Mouse (Mus musculus): ENCODE data around the gene Trip6. TPM values are rescaled to one million over a fixed set of nuclear protein-coding genes. Genes with fewer than 3 reads are reported as not detected.

Gene Trip6
- polyA plus RNA-seq, 1 experiment from 2014 or later: 31.7 TPM

- H3K4me1 ChIP-seq: peaks cover 22% of the 10 kb centered on the region
- H3K9me3 ChIP-seq: no peaks in the 10 kb centered on the region
- no peaks in the 10 kb centered on the region for H3K27me3 ChIP-seq (replicated peaks)
- H3K4me3 ChIP-seq: no peak overlapping the region
- ATAC-seq (ENCODE audit: low FRiP score, low read depth): no peak
- H3K27ac ChIP-seq: no peak overlapping the region
- H3K9ac ChIP-seq: no peak overlapping the region
- peak overlapping the region; percentile 93 for H3K4me2 ChIP-seq (replicated peaks)
- no peaks in the 10 kb centered on the region for H3K36me3 ChIP-seq
- 61% methylated on average over 10 of the region's 10 CpGs for WGBS
Observed at GRCm38 (mm10) chr5:137334317-137334716, 20.1 kb upstream of the Trip6 start.

DNA sequence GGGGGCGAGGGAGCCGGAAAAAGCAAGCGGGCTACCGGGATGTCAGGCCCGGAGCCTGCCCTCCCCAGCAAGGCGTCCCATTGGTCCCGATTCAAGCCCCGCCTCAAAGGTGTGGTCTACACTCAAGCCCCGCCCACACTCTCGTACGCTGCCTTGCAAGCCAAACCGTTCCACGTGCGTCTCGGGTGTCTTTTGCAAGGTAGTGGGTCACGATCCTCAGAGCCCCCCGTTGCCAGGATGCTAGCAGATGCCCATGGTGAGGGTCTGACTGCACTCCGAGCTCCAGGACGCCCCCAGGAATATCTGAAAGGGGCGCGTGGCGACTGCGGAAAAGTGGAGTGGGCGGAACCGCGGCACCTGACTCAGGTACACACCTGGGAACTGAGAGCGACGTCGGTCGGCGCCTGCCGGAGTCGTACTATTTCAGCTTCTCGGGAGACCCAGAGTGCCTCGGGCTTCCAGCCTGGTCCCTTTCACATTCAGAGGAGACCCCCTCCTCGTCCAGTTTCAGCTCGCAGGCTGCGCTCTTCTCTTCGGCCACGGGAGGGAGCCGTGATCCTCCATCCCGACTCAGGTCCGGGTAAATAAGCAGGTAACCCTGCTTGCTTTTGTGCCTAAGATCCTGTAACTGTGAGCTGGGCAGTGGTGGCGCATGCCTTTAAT lies 19.4 kb upstream of the Trip6 start, which contains the start of gene Slc12a9:
Gene Slc12a9, minus strand, starts transcription at position 86 of the 663 bp plus-strand sequence.
- Histone ChIP-seq H3K27me3 (replicated peaks) (no peaks in the 10 kb centered on the region), H3K4me1 (peaks cover 15% of the 10 kb centered on the region), H3K4me2 (replicated peaks) (peak within 1 kb of the TSS; percentile 93), H3K27ac (peak within 1 kb of the TSS; percentile 66; the same call in 1 of the 2 replicates), H3K9ac (peak within 1 kb of the TSS; percentile 74), H3K36me3 (no peaks in the 10 kb centered on the region), H3K4me3 (peak within 1 kb of the TSS; percentile 66), H3K9me3 (no peaks in the 10 kb centered on the region)
- WGBS: under 1% methylated on average over 44 of the region's 44 CpGs
- ATAC-seq (ENCODE audit: low FRiP score, low read depth): peak; percentile 92

DNA sequence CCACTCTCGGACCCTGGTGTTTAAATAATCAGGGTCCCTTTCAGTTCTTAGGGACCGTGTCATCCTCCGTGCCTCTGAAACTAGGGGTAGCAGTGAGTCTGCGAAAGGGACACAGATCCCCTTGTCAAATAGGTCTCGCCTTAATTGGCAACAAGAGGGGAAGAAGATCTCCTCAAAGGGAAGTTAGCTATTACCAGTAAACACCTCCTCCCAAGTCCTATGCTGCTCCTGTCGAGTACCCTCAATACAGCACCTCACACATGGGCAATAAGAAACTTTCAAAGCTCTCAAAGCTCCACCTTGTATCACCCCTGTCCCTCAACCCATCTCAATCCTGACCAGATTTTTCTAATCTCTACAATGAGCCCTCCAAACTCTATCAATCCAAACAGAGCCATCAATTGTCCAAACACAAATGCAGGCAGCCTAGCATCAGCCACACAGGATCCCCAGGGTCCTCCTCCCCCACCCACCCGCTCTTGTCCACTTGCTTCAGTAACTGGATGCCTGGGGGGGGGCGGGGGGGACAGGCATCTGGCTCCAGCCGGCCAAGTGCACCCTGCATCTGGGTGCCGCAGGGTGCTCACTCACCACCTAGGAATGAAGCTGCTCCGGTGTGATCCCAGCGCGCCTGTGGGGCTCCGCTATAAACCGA lies 18.8 kb upstream of the Trip6 start:
- Histone ChIP-seq H3K9me3 (no peaks in the 10 kb centered on the region), H3K27ac (peak overlapping the region; percentile 66; the same call in 1 of the 2 replicates), H3K9ac (peak overlapping the region; percentile 74), H3K36me3 (peaks cover 3% of the 10 kb centered on the region; the same call in 1 of the 2 replicates), H3K4me3 (peak overlapping the region; percentile 66), H3K4me2 (replicated peaks) (peak overlapping the region; percentile 93), H3K4me1 (peaks cover 14% of the 10 kb centered on the region), H3K27me3 (replicated peaks) (no peaks in the 10 kb centered on the region)
- ATAC-seq (ENCODE audit: low FRiP score, low read depth): no peak; the same call in 1 of the 2 replicates
- WGBS: 13% methylated on average over 15 of the region's 15 CpGs

- no peak overlapping the region for H3K9ac ChIP-seq
- peaks cover 11% of the 10 kb centered on the region for H3K4me1 ChIP-seq
Observed at GRCm38 (mm10) chr5:137330910-137331309, 16.7 kb upstream of the Trip6 start.

DNA sequence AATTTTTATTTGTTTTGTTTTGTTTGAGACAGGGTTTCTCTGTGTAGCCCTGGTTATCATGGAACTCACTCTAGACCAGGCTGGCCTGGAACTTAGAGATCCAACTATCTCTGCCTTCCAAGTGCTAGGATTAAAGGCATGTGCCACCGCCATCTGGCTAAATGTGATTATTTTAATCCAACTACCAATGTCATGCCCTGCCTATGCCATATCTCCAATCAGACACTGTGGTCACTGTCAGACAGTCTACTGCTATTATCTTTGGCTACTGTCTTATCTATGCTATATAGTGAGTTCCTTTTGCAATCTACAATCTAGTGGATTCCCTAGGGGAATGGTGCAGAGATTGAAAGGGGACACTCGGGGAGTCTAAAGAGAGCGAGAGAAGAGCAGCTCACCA lies 6.8 kb upstream of the Trip6 start:
- Histone ChIP-seq H3K27ac (no peak overlapping the region), H3K9me3 (no peaks in the 10 kb centered on the region), H3K9ac (no peak overlapping the region), H3K4me1 (no peaks in the 10 kb centered on the region), H3K27me3 (replicated peaks) (no peaks in the 10 kb centered on the region), H3K4me3 (no peak overlapping the region), H3K4me2 (replicated peaks) (no peak overlapping the region), H3K36me3 (peaks cover 76% of the 10 kb centered on the region)
- no peak for ATAC-seq (ENCODE audit: low FRiP score, low read depth)
- 91% methylated on average over 3 of the region's 3 CpGs for WGBS

More at GRCm38 (mm10) chr5:137330910-137331309, 16.7 kb upstream of the Trip6 start:
- peaks cover 17% of the 10 kb centered on the region for H3K36me3 ChIP-seq
- H3K27ac ChIP-seq: no peak overlapping the region
- no peaks in the 10 kb centered on the region for H3K27me3 ChIP-seq (replicated peaks)
- no peak overlapping the region for H3K4me2 ChIP-seq (replicated peaks)
- H3K9me3 ChIP-seq: no peaks in the 10 kb centered on the region
- no peak for ATAC-seq (ENCODE audit: low FRiP score, low read depth)
- no peak overlapping the region for H3K4me3 ChIP-seq
- WGBS: 95% methylated on average over 7 of the region's 7 CpGs

- ATAC-seq (ENCODE audit: low FRiP score, low read depth): no peak
- Histone ChIP-seq H3K27ac (no peak overlapping the region), H3K9me3 (no peaks in the 10 kb centered on the region), H3K4me1 (peaks cover 20% of the 10 kb centered on the region), H3K9ac (no peak overlapping the region), H3K27me3 (replicated peaks) (no peaks in the 10 kb centered on the region), H3K4me3 (no peak overlapping the region), H3K4me2 (replicated peaks) (no peak overlapping the region), H3K36me3 (peaks cover 65% of the 10 kb centered on the region)
- WGBS: 95% methylated on average over 1 of the region's 1 CpGs
Observed at GRCm38 (mm10) chr5:137318570-137318969, 4.4 kb upstream of the Trip6 start.

DNA sequence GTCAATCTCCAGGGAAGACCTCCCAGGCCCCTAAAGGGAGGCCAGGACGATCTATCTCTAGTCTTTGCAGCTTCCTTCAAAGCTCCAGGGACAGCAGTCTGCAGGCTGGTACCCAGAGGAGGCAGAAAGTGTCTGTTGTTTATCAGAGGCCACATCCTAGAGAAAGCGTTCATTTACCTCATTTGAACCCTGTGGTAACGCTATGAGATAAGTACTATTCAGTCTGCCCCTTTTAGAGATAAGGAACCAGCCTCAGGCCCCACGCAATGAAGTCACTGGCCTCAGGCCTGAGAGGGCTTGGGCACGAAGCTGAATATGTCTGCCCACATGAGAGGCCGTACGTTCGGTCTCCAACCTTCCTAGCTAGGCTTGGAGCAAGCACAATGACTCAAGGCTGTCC lies 3.2 kb upstream of the Trip6 start:
- Histone ChIP-seq H3K9me3 (no peaks in the 10 kb centered on the region), H3K27me3 (replicated peaks) (no peaks in the 10 kb centered on the region), H3K4me1 (peaks cover 32% of the 10 kb centered on the region), H3K9ac (no peak overlapping the region), H3K36me3 (peaks cover 53% of the 10 kb centered on the region), H3K4me2 (replicated peaks) (no peak overlapping the region), H3K27ac (no peak overlapping the region), H3K4me3 (no peak overlapping the region)
- no peak for ATAC-seq (ENCODE audit: low FRiP score, low read depth)
- WGBS: 92% methylated on average over 8 of the region's 8 CpGs

- ATAC-seq (ENCODE audit: low FRiP score, low read depth): 0 out of 2 replicates have a peak, but pooled peaks have one; percentile 20
- Histone ChIP-seq H3K36me3 (peaks cover 40% of the 10 kb centered on the region), H3K27ac (no peak overlapping the region; the same call in 1 of the 2 replicates), H3K27me3 (replicated peaks) (no peaks in the 10 kb centered on the region), H3K4me2 (replicated peaks) (peak overlapping the region; percentile 71), H3K4me3 (no peak overlapping the region), H3K9ac (peak overlapping the region; percentile 69), H3K9me3 (no peaks in the 10 kb centered on the region), H3K4me1 (peaks cover 33% of the 10 kb centered on the region)
- 39% methylated on average over 30 of the region's 30 CpGs for whole genome bisulfite sequencing
Observed at GRCm38 (mm10) chr5:137315084-137315903, 1.1 kb upstream of the Trip6 start.

DNA sequence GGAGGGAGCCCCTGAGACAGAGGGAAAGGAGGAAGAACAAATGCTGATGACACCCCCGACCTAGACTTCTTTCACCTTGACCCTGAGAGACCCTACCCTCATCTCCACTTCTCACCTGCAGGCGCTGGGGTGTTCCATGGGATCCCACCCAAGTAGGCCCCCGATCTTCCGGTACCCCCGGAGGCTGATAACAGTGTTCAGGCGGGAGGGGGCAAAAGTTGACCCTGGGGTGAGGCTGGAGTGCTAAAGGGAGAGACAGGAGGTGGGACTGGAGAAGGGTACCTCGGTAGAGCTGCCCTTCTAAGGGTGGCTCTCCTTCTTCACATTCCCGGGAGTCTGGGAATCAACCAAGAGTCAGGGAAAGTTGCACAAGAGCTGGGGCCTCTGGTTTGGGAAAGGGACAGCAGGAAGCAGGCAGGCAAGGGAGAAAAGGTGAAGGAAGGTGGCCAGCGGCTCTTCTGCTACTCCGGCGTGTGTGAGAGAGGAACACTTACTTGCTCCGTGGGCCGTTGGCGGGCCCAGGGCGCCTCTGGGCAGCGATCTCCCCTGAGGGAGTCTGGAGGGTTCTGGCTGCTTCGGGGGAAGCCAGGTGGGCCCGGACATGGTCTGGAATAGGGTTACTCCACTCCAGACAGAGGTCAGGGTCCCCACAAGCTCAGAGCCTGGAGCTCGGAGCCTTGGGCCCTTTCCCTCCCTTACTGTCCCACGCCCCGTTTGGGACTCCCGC lies 575 bp downstream of the Trip6 start:
- peak; percentile 36 for ATAC-seq (ENCODE audit: low FRiP score, low read depth)
- H3K4me2 ChIP-seq (replicated peaks): peak overlapping the region; percentile 71
- no peak overlapping the region for H3K27ac ChIP-seq
- H3K36me3 ChIP-seq: peaks cover 42% of the 10 kb centered on the region
- H3K9me3 ChIP-seq: no peaks in the 10 kb centered on the region
- no peaks in the 10 kb centered on the region for H3K27me3 ChIP-seq (replicated peaks)
- 2% methylated on average over 22 of the region's 22 CpGs for WGBS
- H3K9ac ChIP-seq: peak overlapping the region; percentile 69
- peaks cover 33% of the 10 kb centered on the region for H3K4me1 ChIP-seq
- peak overlapping the region; percentile 45 for H3K4me3 ChIP-seq

DNA sequence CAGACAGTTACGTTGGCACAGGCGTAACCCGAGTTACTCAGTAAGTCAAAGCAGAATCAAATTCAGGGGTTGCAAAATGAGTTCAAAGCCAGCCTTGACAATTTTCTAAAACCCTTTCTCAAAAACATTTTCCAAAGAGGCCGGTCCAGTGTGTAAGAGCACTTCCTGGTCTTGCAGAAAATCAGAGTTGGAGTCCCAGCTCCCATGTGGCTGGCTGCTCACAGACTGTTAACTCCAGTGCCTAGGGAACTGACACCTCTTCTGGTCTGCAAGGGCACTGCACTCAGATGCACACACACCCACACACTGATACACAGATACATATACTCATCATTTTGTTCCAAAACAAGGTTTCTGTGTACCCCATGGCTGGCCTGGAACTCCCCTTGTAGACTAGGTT lies 5.8 kb downstream of the Trip6 start:
- Histone ChIP-seq H3K4me2 (replicated peaks) (peak overlapping the region; percentile 75), H3K9me3 (no peaks in the 10 kb centered on the region), H3K27ac (peak overlapping the region; percentile 67; the same call in 1 of the 2 replicates), H3K36me3 (peaks cover 31% of the 10 kb centered on the region), H3K9ac (peak overlapping the region; percentile 81; the same call in 1 of the 2 replicates), H3K4me1 (peaks cover 35% of the 10 kb centered on the region), H3K27me3 (replicated peaks) (no peaks in the 10 kb centered on the region), H3K4me3 (no peak overlapping the region)
- WGBS: 97% methylated on average over 4 of the region's 4 CpGs
- no peak for ATAC-seq (ENCODE audit: low FRiP score, low read depth)

GRCm38 (mm10) chr5:137307071-137307912 lies 6.9 kb downstream of the Trip6 start, which contains the start of gene Srrt:
TSS of gene Srrt (minus strand) at chr5:137307674.
- Histone ChIP-seq H3K27me3 (replicated peaks) (no peaks in the 10 kb centered on the region), H3K9ac (peak within 1 kb of the TSS; percentile 81), H3K27ac (peak within 1 kb of the TSS; percentile 87), H3K4me2 (replicated peaks) (peak within 1 kb of the TSS; percentile 75), H3K9me3 (no peaks in the 10 kb centered on the region), H3K36me3 (peaks cover 41% of the 10 kb centered on the region), H3K4me1 (peaks cover 24% of the 10 kb centered on the region), H3K4me3 (peak within 1 kb of the TSS; percentile 66)
- under 1% methylated on average over 62 of the region's 72 CpGs for WGBS
- ATAC-seq (ENCODE audit: low FRiP score, low read depth): peak; percentile 89

Measured in neural tube, embryonic 12.5 days (tissue).